Mouse (Mus musculus) lung, postnatal 10 days (tissue): ENCODE results near the gene Pheta2.
"Not testable (repeated sequence)": the region's sequence is repeated elsewhere in the genome, so short reads cannot be mapped to it uniquely, and the experiment has no call there.

ENCODE experiments used
- DNase-seq: peaks from one replicate; pipeline ENCODE4 v3.0.0; 2021

Pheta2 gene

DNA sequence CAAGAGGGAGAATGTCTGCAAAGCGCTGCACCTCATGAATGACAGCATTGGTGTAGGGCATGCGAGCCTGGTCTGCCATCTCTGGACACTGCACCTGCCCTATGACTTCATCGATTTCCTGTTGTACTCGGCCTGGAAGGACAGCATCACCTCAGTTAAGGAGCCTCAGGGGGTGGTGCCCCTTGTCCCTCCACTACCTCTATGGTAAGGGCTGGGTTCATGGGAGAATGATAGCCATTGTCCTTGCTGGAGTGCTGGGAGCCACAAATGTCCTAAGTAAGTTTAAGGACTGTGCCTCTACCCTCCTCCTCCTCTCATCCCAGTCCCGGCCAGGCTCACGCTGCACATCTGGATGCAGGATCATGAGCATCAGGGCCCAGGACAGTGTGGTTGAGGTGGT, 33.7 kb downstream of the Pheta2 start:
- peak; percentile 0 for DNase-seq

DNA sequence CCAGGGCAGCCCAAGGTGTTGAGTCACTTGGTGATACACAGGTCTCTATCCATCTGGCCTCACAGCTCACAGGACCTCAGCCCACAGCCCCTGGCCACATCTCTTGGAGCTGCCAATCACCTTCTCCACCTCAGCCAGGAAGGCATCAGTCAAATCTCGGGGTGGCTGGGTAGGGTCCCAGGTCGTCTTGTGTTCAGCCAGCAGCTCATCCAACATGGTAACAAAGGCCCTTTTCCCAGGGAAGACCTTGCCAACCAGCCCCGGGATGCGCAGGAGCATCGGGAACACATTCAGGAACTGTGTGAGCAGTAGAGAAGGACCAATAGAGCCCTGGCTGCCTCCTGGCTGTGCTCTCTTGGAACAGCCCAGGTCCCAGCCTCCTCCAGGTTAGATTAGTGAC, 34.2 kb downstream of the Pheta2 start:
- DNase-seq = no peak

DNA sequence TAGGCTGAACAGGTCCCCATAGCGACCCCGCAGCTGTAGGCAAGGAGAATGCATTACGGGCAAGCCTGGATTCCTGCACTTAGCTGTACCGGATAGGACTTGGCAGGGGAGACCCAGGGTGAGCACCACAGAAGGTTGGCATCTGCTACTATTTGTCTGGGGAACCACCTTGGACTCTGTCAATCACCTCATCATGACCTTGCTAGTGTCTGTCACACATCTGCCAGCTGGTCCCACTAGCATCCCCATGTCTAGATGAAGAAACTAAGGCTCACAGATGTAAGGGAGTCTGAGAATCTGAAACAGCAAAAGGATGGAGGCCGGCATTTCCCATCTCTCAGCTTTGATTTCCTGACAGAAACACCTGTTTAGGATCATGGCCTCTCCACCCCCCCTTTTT, 35.7 kb downstream of the Pheta2 start:
- DNase-seq = no peak

DNA sequence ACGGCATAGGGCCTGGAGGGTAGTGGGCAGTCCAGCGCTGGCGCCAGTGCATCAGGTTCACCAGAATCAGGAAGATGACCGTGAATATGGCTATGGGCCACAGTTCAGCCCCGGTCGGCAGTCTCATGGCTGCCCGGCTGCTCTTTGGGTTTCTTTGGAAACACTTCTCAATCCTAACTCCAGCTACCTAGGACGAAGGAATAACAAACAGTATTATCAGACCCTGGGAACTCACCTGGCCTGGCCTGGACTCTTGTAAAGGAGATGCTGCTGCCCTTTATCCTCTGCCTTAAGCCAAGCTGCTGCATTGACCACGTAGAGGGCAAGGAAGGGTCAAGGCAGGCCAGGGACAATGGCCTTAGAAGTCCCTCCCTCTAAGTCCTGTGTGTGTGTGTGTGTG, 37.1 kb downstream of the Pheta2 start:
- DNase-seq = no peak

DNA sequence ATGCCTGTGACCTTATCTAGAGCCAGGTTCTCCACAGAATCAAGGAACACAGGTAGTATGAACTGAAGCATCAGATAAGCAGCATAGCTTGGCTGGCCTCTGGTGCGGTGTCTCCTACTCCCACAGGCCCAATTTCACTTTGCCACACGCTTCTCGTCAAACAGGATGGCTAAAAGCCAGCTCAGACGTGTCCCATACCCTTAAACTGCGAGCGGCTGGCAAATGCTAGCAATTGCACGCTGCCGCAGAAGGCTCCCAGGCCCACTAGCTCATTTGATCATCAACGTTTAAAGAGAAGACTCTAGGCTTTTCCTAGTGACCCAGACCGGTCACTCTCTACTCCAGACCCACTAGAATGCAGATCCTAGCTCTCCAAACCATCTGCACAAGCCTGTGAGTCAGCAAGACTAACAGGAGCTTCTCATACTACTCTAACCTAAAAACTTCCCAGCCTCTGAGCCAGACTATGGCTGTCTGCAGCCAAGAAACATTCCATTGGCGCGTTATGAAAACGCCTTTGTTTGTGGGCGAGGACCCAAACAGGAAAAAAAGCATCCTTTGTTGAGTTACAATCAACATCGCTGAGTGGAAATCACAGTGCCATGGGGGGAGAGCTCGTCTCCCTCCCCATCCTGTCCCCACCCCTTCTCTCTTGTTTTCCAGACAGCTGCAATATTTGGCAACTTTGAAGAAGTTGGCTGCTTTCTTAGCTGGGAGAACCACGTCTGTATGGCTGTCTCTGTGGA, 37.8 kb downstream of the Pheta2 start:
- peak; percentile 93 for DNase-seq

DNA sequence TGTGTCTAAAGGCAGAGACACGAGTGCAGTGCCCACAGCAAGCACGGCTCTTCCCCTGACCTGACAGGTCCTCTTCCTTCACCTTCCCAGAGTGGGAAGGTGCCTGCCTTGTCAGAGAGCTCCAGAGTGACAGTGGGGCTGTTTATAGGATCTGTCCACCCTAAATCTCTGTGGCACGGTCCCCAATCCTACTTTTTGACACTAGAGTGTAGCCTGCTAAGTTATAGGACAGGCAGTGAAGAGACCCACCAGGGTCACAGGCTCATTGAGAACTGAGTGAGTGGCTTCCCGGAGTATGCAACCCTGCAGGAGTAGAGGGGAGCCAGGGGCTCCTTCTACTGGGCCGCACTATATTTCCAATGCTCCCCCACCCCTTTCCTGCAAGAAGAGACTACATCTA, 39.0 kb downstream of the Pheta2 start:
- DNase-seq = no peak

DNA sequence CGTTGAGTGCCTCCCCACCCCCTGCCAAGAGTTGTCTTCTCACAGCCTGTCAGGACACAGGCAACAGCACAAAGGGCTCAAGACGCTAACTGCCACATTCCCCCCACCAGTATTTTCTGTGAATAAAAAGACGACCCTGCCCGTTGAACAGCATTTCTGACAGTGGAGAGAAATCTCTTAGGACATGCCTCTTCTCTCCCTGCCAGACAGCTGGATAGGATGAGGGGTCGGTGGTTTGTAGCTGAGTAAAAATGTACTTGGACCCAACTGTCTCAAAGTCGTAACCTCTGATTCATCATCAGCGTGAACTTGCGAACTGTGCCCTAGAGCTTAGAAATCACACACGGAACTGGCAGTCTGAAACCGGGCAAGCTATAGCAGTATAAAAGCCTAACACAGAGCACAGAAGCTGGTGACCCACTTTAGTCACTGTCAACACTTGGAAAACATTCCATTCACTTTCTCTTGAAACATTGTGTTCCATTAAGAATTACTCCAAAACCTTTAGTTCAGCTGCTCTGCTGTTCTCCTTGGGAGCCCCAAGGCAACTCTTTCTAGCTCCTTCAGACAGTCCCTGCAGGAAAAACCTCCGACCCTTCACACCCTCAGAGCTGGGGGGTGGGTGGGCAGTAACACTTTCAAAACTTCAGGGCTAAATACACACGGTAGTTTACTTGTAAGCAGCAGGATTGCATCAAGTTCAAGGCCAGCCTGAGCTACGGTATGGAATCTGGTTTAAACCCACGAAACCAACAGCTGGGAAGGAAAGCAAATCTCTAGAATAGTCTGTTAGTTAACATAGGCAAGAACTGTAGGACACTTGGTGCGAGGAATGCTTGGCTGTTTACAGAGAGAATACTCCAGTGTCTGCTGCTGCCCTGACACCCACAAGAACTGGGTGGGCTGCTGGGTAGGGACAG, 39.8 kb downstream of the Pheta2 start:
- peak; percentile 56 for DNase-seq

DNA sequence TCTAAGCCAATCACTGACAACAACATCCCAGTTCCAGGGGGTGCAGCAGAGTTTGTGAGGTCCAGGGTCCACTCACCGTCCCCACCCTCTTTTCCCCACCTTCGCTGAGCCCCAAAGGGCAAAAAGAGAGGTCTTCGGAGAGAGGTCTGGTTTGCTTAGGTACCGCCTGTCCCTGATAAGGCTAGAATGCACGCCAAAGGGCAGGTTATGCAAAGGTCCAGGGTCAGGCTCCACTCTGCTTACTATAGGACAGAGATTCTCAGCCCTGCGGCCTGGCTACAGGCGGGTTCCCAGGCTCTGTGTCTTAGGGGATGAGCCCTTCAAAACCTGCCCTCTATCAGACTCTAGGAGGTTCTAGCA, 40.7 kb downstream of the Pheta2 start:
- no peak for DNase-seq

DNA sequence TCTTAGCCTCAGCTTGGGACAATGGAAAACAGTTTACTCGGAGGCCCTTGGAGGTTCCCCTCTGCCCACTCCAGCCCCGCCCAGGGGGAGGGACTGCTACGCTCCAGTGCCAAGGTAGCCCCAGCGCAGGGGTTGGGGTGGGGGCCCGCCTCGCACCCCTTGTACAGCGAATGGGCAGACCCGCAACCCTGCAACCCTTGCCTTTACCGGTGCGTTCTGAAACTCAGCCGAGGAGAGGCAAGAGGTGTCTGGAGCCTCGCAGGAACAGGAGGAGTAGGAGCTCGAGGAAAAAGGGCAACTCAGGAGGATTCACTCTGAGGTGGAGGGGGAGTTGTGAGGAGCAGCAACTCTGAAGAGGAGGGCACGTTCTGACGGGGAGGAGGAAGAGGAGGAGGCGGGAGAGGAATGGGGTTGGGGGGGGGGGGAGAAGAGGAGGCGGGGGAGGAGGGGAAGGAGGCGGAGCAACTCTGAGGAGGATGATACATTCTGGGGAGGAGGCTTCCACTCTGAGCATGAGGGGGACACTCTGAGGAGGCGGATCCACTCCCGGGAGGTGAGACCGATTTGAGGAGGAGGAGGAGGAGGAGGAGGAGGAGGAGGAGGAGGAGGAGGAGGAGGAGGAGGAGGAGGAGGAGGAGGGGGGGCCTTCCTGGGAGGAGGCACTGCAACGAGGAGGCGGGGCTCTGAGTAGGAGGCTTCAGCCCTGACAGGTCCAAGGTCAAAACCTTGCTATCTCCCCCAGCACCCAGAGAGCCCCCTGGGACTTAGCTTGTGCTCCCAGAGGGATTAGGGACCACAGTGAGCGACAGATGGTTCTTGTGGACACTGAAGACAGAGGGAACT, 41.4 kb downstream of the Pheta2 start, which contains the start of gene Cyp2d22:
Gene Cyp2d22, minus strand, starts transcription at position 390 of the 843 bp plus-strand sequence.
- peak; percentile 85 for DNase-seq

DNA sequence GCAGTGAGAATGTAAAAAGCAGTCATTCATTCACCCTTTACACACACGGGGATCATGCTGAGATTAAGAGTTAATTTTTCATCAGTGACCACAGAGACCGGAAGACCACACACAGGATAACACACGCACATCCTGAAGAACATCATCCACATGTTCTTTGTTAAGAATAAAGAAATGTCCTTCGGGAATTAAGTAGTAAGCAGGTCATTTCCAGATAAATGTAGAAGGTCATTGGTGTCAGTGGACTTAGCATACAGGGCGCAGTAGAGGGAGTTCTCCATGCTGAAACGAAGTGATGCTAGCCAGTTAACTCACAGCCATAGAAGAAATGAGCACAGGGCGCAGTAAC, 41.9 kb downstream of the Pheta2 start:
- DNase-seq = no peak

DNA sequence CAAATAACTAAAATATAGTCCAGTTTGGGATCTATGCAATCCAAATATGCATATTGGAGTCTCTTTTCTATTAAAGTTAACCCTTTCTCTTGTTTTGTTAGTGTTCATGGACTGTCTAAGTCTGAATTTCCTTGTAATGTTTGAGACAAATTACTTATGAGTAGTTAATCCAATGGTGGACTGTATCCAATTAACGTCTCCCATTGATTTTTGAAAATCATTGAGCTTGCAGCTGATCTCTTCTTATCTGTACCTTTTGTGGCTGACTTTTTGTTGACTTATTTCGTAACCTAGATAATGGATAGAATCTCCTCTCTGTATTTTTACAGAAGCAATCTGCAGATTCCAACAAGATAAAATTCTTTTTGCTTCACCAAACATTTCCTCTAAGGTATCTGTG, 43.7 kb downstream of the Pheta2 start:
- no peak for DNase-seq

DNA sequence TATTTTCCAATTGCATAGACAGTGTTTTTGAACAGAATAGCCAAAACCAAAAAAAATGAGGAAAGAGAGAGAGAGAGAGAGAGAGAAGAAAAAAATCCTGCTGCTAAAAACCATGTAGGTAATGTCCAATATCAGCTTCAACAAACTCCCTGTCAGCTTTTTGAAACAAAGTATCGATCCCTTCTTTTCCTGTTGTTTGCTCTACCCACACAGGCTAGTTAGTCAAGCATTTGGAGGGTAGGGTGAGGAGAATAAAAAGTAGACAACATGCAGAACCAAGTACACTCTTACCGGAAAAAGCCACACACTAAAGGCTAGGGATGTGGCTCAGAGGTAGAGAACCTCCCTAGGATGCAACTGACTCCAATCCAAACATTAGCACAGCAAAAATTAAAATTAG, 47.0 kb downstream of the Pheta2 start:
- DNase-seq = no peak

DNA sequence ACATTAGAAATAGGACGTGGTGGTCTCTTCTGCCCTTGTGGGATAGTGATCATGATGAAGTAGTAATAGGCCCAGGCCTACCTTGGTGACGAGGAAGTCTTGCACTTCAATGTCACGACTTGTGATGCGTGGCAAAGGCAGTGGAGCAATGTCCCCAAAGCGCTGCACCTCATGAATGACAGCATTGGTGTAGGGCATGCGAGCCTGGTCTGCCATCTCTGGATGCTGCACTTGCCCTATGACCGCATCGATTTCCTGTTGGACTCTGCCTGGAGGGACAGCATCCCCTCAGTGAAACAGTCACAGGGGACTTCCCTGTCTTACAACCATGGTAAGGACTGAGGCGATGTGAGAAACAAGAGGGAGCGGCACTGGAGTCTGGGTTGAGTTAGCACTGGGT, 51.2 kb downstream of the Pheta2 start:
- DNase-seq = not testable (repeated sequence)

DNA sequence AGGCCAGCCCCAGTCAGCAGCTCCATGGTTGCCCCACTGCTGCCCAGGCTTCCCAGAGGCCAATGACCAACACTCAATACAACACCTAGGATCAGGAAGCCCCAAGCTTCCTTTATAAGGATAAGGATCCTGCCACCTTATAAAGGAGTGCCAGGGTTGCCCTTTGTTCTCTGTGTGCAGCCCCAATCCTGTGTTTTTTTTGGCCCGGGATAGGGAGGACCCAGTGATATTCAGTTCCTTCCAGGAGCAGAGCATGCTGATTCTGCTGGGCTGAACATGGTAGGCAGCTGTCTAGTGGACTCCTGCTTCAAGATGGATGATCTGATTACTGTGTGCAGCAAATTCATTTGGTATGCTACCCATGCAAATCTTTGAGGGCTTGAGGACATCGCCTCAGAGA, 55.2 kb downstream of the Pheta2 start, which contains the start of gene Cyp2d11:
Gene Cyp2d11, minus strand, starts transcription at position 101 of the 400 bp plus-strand sequence.
- DNase-seq = not testable (repeated sequence)
